Comparison of ENCODE assay signal across 9 mouse cellular contexts in the genomic region with DNA sequence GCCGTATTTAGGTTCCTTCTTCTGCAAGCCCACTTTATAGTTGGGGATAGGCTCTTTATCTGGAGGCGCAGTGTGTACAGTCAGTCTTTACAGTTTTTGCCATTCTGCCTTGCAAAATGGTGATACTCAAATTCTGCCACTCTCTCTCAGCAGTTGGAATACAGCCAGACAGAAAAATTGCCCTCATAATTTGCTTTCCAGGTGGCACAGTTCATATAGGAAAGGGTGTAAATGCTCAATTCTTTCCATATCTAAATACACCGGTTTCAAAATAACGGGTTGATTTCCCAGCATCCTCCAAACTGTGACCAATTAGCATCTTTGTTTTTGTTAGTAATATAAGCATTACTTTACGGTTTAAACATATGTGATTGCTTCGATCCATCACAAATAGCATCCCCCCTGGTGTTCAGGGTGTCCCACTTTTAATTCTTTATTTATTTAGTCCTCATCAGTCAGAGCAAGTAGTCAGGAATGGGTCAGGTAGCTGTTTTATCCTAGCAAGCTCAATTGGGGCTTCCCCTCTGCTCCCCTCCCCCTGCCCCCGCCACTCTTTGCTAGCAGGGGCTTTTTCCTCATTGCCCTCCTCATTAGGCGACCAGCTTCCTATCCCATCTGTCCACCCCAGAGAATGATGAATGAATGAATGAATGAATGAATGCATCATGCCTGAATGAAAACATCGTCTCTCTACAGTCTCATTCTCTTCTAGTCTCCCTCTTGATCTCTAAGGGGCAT. TPM values are rescaled to one million over a fixed set of nuclear protein-coding genes. Genes with fewer than 3 reads are reported as not detected.
DNase-seq lines count a peak whose midpoint lies in the region; ATAC-seq and TF ChIP-seq lines count a peak whose summit lies in the region.
"Had no signal": no experiment of that assay in that cellular context is flagged by ENCODE, and none has a peak within 500 bp of the region (broad histone marks: within the 10 kb centered on the region; RNA-seq: fewer than 3 reads in every experiment).

No protein-coding gene starts in this region.

- H3K36me3 ChIP-seq in CH12.LX (replicated peaks in 1 of 2; ENCODE audit: control insufficient read depth in 1 of 2, insufficient read depth in 1 of 2, low read length in 1 of 2): no peaks in the 10 kb centered on the region
- H3K36me3 ChIP-seq in forebrain, embryonic 13.5 days (ENCODE audit: poor library complexity, severe bottlenecking): no peaks in the 10 kb centered on the region
- no peaks in the 10 kb centered on the region for H3K36me3 ChIP-seq in liver, embryonic 13.5 days

- no peaks in the 10 kb centered on the region for H3K79me2 ChIP-seq in CH12.LX (replicated peaks; ENCODE audit: control insufficient read depth, extremely low read depth, insufficient read depth, poor library complexity, severe bottlenecking)

- TF ChIP-seq EP300 in CH12.LX (IDR thresholded peaks at IDR 0.05; ENCODE audit: low read length): no peak

- H3K4me2 ChIP-seq in CH12.LX (ENCODE audit: insufficient read depth, low read depth, poor library complexity, severe bottlenecking): peak overlapping the region; percentile 95
- H3K4me2 ChIP-seq in forebrain, embryonic 13.5 days: peak overlapping the region; percentile 53
- H3K4me2 ChIP-seq in liver, embryonic 13.5 days: peak overlapping the region; percentile 25

- intact Hi-C loops in gastrocnemius, adult 2 months (cut with DNase I): loop anchor here (2.0 kb wide), 1 partner anchor 62 kb away; a partner anchor contains a TSS

- ATAC-seq in forebrain, embryonic 13.5 days: peak; percentile 74
- ATAC-seq in liver, embryonic 13.5 days (ENCODE audit: low read depth): no peak

- H3K9ac ChIP-seq in CH12.LX (ENCODE audit: insufficient read depth, low read depth): no peak overlapping the region; the same call in 1 of the 2 replicates
- H3K9ac ChIP-seq in forebrain, embryonic 13.5 days: peak overlapping the region; percentile 63
- H3K9ac ChIP-seq in liver, embryonic 13.5 days: no peak overlapping the region

- 36% methylated on average over 9 of the region's 9 CpGs for WGBS in forebrain, embryonic 13.5 days
- 41% methylated on average over 9 of the region's 9 CpGs for WGBS in liver, embryonic 13.5 days (ENCODE audit: insufficient replicate concordance)

- dilution Hi-C loops in CH12.LX (cut with MboI; ENCODE audit: extremely low pct_ligation_motif_present, extremely low pct_unique_long_range_greater_than_20kb, low sequenced_read_pairs): no loop called here

- TF ChIP-seq POLR2A in CH12.LX (IDR thresholded peaks at IDR 0.05; ENCODE audit: low read depth, low read length): no peak

- no peak for TF ChIP-seq CTCF in gastrocnemius, adult 2 months (IDR thresholded peaks at IDR 0.05)
- no peak for TF ChIP-seq CTCF in CH12.LX (conservative IDR thresholded peaks at IDR 0.05 in 1 of 2, IDR thresholded peaks at IDR 0.05 in 1 of 2; ENCODE audit: low read depth in 2 of 2, low read length in 2 of 2)

- H3K27ac ChIP-seq in gastrocnemius, adult 2 months: peak overlapping the region; percentile 97; the same call in 1 of the 2 replicates
- no peak overlapping the region for H3K27ac ChIP-seq in CH12.LX (ENCODE audit: insufficient read depth, low read depth)
- peak overlapping the region; percentile 93 for H3K27ac ChIP-seq in forebrain, embryonic 13.5 days
- no peak overlapping the region for H3K27ac ChIP-seq in liver, embryonic 13.5 days

- no peaks in the 10 kb centered on the region for H3K9me3 ChIP-seq in CH12.LX (replicated peaks; ENCODE audit: low read length)
- no peaks in the 10 kb centered on the region for H3K9me3 ChIP-seq in forebrain, embryonic 13.5 days (replicated peaks)
- no peaks in the 10 kb centered on the region for H3K9me3 ChIP-seq in liver, embryonic 13.5 days (replicated peaks)

- TF ChIP-seq RAD21 in CH12.LX (IDR thresholded peaks at IDR 0.05; ENCODE audit: low read depth, low read length): no peak

- no peak for DNase-seq in gastrocnemius, adult 2 months
- no peak for DNase-seq in gastrocnemius, adult 18-20 months (ENCODE audit: low spot score)
- no peak for DNase-seq in CH12.LX (ENCODE audit: extremely low read depth)
- DNase-seq in liver, embryonic 13.5 days: no peak
- no peak for DNase-seq in yolk sac, embryonic 10.5 days (ENCODE audit: low spot score)
- DNase-seq in embryo, embryonic 10 days (ENCODE audit: low spot score): no peak
- no peak for DNase-seq in embryo, embryonic 10.5 days (ENCODE audit: low spot score)

- H3K27me3 ChIP-seq in CH12.LX (replicated peaks): peaks cover 70% of the 10 kb centered on the region
- no peaks in the 10 kb centered on the region for H3K27me3 ChIP-seq in forebrain, embryonic 13.5 days
- no peaks in the 10 kb centered on the region for H3K27me3 ChIP-seq in liver, embryonic 13.5 days

- in situ Hi-C loops in CH12.LX (cut with MboI; ENCODE audit: low pct_ligation_motif_present, low pct_unique_long_range_greater_than_20kb, low sequenced_read_pairs): no loop called here

- H3K4me1 ChIP-seq in CH12.LX (ENCODE audit: control insufficient read depth in 1 of 2, insufficient read depth in 2 of 2): peaks cover 0 to 13% of the 10 kb centered on the region in 2 experiments; a peak in 3 of 4 replicates
- H3K4me1 ChIP-seq in forebrain, embryonic 13.5 days: peaks cover 21% of the 10 kb centered on the region
- peaks cover 24% of the 10 kb centered on the region for H3K4me1 ChIP-seq in liver, embryonic 13.5 days (replicated peaks)

- H3K4me3 ChIP-seq in gastrocnemius, adult 2 months: no peak overlapping the region
- H3K4me3 ChIP-seq in CH12.LX (replicated peaks in 1 of 3; ENCODE audit: low read depth in 2 of 3, low read length in 2 of 3, poor library complexity in 1 of 3): peak overlapping the region in 1 of 3 experiments; percentile 18
- peak overlapping the region; percentile 27; the same call in 1 of the 2 replicates for H3K4me3 ChIP-seq in forebrain, embryonic 13.5 days
- H3K4me3 ChIP-seq in liver, embryonic 13.5 days (replicated peaks): no peak overlapping the region

TF ChIP-seq in CH12.LX, 34 proteins besides CTCF, POLR2A, EP300 and RAD21:
- TF ChIP-seq MAZ (IDR thresholded peaks at IDR 0.05; ENCODE audit: low read depth, low read length) (no peak), SMC3 (IDR thresholded peaks at IDR 0.05; ENCODE audit: low read depth, low read length) (no peak), ZC3H11A (IDR thresholded peaks at IDR 0.05; ENCODE audit: low read depth, low read length) (no peak)

RNA-seq across cellular contexts. Expression of a gene that starts 2.2 kb away (rescaled TPM):
- 100 to 1,000 TPM; 252 to 278 TPM for total RNA-seq in gastrocnemius, adult 2 months (2021)
- 100 to 1,000 TPM; 283 to 304 TPM for total RNA-seq in gastrocnemius, adult 18-20 months (2021)
- 0.08 and 0.34 TPM in 2 replicates for total RNA-seq in CH12.LX (2012; rRNA removed)
- total RNA-seq in CH12.LX (2014; rRNA removed): not detected in 2 replicates
- 0.39 and 0.45 TPM in 2 replicates for polyA plus RNA-seq in CH12.LX (2012; ENCODE audit: insufficient read length, low read depth)
- polyA plus RNA-seq in forebrain, embryonic 13.5 days (2015; fragmentation: Nextera tagmentation; extraction: Ambion mirVana): not detected in 2 replicates
- polyA plus RNA-seq in liver, embryonic 13.5 days (2015; fragmentation: Nextera tagmentation; extraction: Ambion mirVana): 0.21 and 0.28 TPM in 2 replicates

RNA-seq across cellular contexts. Expression of a gene that starts 11.0 kb away (rescaled TPM):
- not detected for total RNA-seq in gastrocnemius, adult 2 months (2021)
- total RNA-seq in gastrocnemius, adult 18-20 months (2021): not detected
- not detected in 2 replicates for total RNA-seq in CH12.LX (2012; rRNA removed)
- not detected in 2 replicates for total RNA-seq in CH12.LX (2014; rRNA removed)
- not detected in 2 replicates for polyA plus RNA-seq in CH12.LX (2012; ENCODE audit: insufficient read length, low read depth)
- polyA plus RNA-seq in forebrain, embryonic 13.5 days (2015; fragmentation: Nextera tagmentation; extraction: Ambion mirVana): not detected in 2 replicates
- polyA plus RNA-seq in liver, embryonic 13.5 days (2015; fragmentation: Nextera tagmentation; extraction: Ambion mirVana): not detected in 2 replicates
- total RNA-seq: layer of hippocampus, postnatal 36 days had no signal

RNA-seq across cellular contexts. Expression of a gene that starts 12.5 kb away (rescaled TPM):
- total RNA-seq in gastrocnemius, adult 2 months (2021): 10 to 100 TPM; 18.3 to 25.7 TPM
- 10 to 100 TPM; 16.1 to 24.5 TPM for total RNA-seq in gastrocnemius, adult 18-20 months (2021)
- total RNA-seq in CH12.LX (2012; rRNA removed) (21.2 and 21.8 TPM in 2 replicates), CH12.LX (2014; rRNA removed) (5.7 and 7.8 TPM in 2 replicates)
- 20.3 and 21.2 TPM in 2 replicates for polyA plus RNA-seq in CH12.LX (2012; ENCODE audit: insufficient read length, low read depth)
- 15.8 and 16.3 TPM in 2 replicates for polyA plus RNA-seq in forebrain, embryonic 13.5 days (2015; fragmentation: Nextera tagmentation; extraction: Ambion mirVana)
- polyA plus RNA-seq in liver, embryonic 13.5 days (2015; fragmentation: Nextera tagmentation; extraction: Ambion mirVana): 10.0 and 10.6 TPM in 2 replicates

RNA-seq across cellular contexts. Expression of a gene that starts 31.3 kb away (rescaled TPM):
- total RNA-seq in gastrocnemius, adult 2 months (2021): under 1 TPM; 0.28 to 0.42 TPM
- under 1 TPM; 0.34 to 0.52 TPM for total RNA-seq in gastrocnemius, adult 18-20 months (2021)
- total RNA-seq in CH12.LX (2012; rRNA removed): 0.04 and 0.17 TPM in 2 replicates
- total RNA-seq in CH12.LX (2014; rRNA removed): 0.07 TPM in 1 of 2 replicates, not detected in the other
- not detected in 2 replicates for polyA plus RNA-seq in CH12.LX (2012; ENCODE audit: insufficient read length, low read depth)
- 89.2 and 95.0 TPM in 2 replicates for polyA plus RNA-seq in forebrain, embryonic 13.5 days (2015; fragmentation: Nextera tagmentation; extraction: Ambion mirVana)
- 35.4 and 36.3 TPM in 2 replicates for polyA plus RNA-seq in liver, embryonic 13.5 days (2015; fragmentation: Nextera tagmentation; extraction: Ambion mirVana)

RNA-seq across cellular contexts. Expression of a gene that starts 42.3 kb away (rescaled TPM):
- total RNA-seq in gastrocnemius, adult 2 months (2021): 100 to 1,000 TPM; 154 to 483 TPM
- total RNA-seq in gastrocnemius, adult 18-20 months (2021): 10 to 100 TPM; 64.6 to 65.0 TPM
- total RNA-seq in CH12.LX (2012; rRNA removed) (0.13 TPM in 2 replicates), CH12.LX (2014; rRNA removed) (not detected in 2 replicates)
- 0.11 and 0.16 TPM in 2 replicates for polyA plus RNA-seq in CH12.LX (2012; ENCODE audit: insufficient read length, low read depth)
- polyA plus RNA-seq in forebrain, embryonic 13.5 days (2015; fragmentation: Nextera tagmentation; extraction: Ambion mirVana): 29.9 and 31.5 TPM in 2 replicates
- polyA plus RNA-seq in liver, embryonic 13.5 days (2015; fragmentation: Nextera tagmentation; extraction: Ambion mirVana): 83.0 and 85.6 TPM in 2 replicates

Comparison
In these comparisons a context has a peak if more than half of its experiments do, and no peak if none do; other contexts are left out.
1. H3K27ac ChIP-seq: peak in gastrocnemius, adult 2 months (single experiment) and forebrain, embryonic 13.5 days (single experiment); none in CH12.LX (single experiment) and liver, embryonic 13.5 days (single experiment).
2. H3K4me2 ChIP-seq: peak in every context shown above with its lines; median percentile 95 in CH12.LX; 53 in forebrain, embryonic 13.5 days; 25 in liver, embryonic 13.5 days.
3. RNA of a gene that starts 2.2 kb away (total RNA-seq): 283 to 304 TPM in gastrocnemius, adult 18-20 months and 252 to 278 TPM in gastrocnemius, adult 2 months; 0.08 to 0.34 TPM in CH12.LX; every median in the first group is over 100 times any median in the second.